Mouse (Mus musculus) myocyte (in vitro differentiated cells): ENCODE measurements at regions not wholly inside any gene's neighbourhood (a gene's known extent, or its start where the extent isn't known, plus 50 kb on each side); places are given as distances from the start of the nearest gene placed in this dataset.

Experiments
- POLR2A ChIP-seq: IDR thresholded peaks from one replicate; pipeline ENCODE4 v1.6.1; 2011; ENCODE audit warnings: low read depth, mild to moderate bottlenecking, control low read depth, moderate library complexity; ENCODE audit not compliant: insufficient read length
- USF1 ChIP-seq: IDR thresholded peaks from one replicate; pipeline ENCODE4 v1.6.1; 2011; ENCODE audit warnings: low read depth, mild to moderate bottlenecking, control low read depth, moderate library complexity

- no peak for TF ChIP-seq USF1
- TF ChIP-seq POLR2A: no peak
Measured at GRCm38 (mm10) chr7:115060171-115060570, 316.7 kb downstream of the Insc start.
